In the genomic region with DNA sequence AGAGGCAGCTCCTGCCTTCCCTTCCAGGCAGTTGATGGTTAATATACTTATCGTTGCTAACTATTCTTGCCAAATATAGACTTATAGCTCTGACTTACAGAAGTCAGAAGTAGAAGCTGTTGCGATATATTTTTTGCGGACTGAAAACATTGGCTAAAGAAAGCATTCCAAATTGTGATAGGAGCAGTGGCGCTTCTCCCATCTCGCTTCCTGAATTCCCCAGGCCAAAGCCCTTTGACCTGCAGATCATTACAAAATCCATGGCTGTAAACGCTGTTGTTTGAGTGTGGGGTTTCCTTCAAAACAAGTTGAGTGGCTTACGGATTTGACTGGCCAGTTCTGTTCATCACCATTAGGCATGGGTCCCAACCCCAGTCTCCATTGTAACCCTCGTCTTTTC, we compare ENCODE assay signal across 22 mouse cellular contexts. TPM values are rescaled to one million over a fixed set of nuclear protein-coding genes. Genes with fewer than 3 reads are reported as not detected.
A peak's percentile ranks its signal among the peaks of the same experiment; 100 is the strongest.
DNase-seq lines count a peak whose midpoint lies in the region; ATAC-seq and TF ChIP-seq lines count a peak whose summit lies in the region.
"Had no signal": no experiment of that assay in that cellular context is flagged by ENCODE, and none has a peak within 500 bp of the region (broad histone marks: within the 10 kb centered on the region; RNA-seq: fewer than 3 reads in every experiment).

No protein-coding gene starts in this region.

- intact Hi-C loops in left cerebral cortex, adult 2 months (cut with DNase I) = no loop called here

- no peak for TF ChIP-seq EP300 in lung, postnatal 0 days (IDR thresholded peaks at IDR 0.05)

- peaks cover 23 to 51% of the 10 kb centered on the region in 2 experiments for H3K4me1 ChIP-seq in heart, embryonic 14.5 days (ENCODE audit: control insufficient read depth in 2 of 2, insufficient read depth in 2 of 2, low read length in 2 of 2)
- peaks cover 49% of the 10 kb centered on the region for H3K4me1 ChIP-seq in liver, adult 2 months (ENCODE audit: control insufficient read depth, insufficient read depth, low read length)
- H3K4me1 ChIP-seq in liver, embryonic 11.5 days (replicated peaks; ENCODE audit: control insufficient read depth, insufficient read depth, low read length) = peaks cover 4% of the 10 kb centered on the region; the same call in 1 of the 2 replicates
- H3K4me1 ChIP-seq in lung, postnatal 0 days (ENCODE audit: insufficient read depth, low read depth, low read length) = peaks cover 13% of the 10 kb centered on the region; the same call in 1 of the 2 replicates
- peaks cover 20% of the 10 kb centered on the region for H3K4me1 ChIP-seq in lung, adult 2 months (ENCODE audit: control insufficient read depth, insufficient read depth, low read length)
- H3K4me1 ChIP-seq: embryonic facial prominence, embryonic 15.5 days; midbrain, embryonic 12.5 days had no signal

- WGBS in heart, embryonic 14.5 days = 60% methylated on average over 8 of the region's 8 CpGs
- WGBS in liver, adult 2 months = 9% methylated on average over 8 of the region's 8 CpGs
- WGBS in liver, embryonic 11.5 days = 78% methylated on average over 8 of the region's 8 CpGs
- WGBS in lung, postnatal 0 days = 51% methylated on average over 8 of the region's 8 CpGs
- 73% methylated on average over 8 of the region's 8 CpGs for WGBS in lung, adult 2 months

- H3K9me3 ChIP-seq in heart, embryonic 14.5 days (ENCODE audit: control insufficient read depth, low read length) = no peaks in the 10 kb centered on the region
- no peaks in the 10 kb centered on the region for H3K9me3 ChIP-seq in liver, embryonic 11.5 days (ENCODE audit: control insufficient read depth, low read length)
- no peaks in the 10 kb centered on the region for H3K9me3 ChIP-seq in lung, postnatal 0 days (ENCODE audit: low read length)
- H3K9me3 ChIP-seq: embryonic facial prominence, embryonic 15.5 days; liver, embryonic 15.5 days; midbrain, embryonic 12.5 days; stomach, embryonic 15.5 days had no signal

- H3K36me3 ChIP-seq in heart, embryonic 14.5 days (ENCODE audit: control insufficient read depth, insufficient read depth, low read length) = no peaks in the 10 kb centered on the region
- no peaks in the 10 kb centered on the region for H3K36me3 ChIP-seq in liver, adult 2 months (ENCODE audit: control insufficient read depth, insufficient read depth, low read length)
- no peaks in the 10 kb centered on the region for H3K36me3 ChIP-seq in liver, embryonic 11.5 days (ENCODE audit: control insufficient read depth, insufficient read depth, low read length)
- H3K36me3 ChIP-seq in lung, postnatal 0 days (ENCODE audit: insufficient read depth, low read length) = no peaks in the 10 kb centered on the region
- H3K36me3 ChIP-seq: embryonic facial prominence, embryonic 15.5 days; liver, embryonic 15.5 days; midbrain, embryonic 12.5 days; stomach, embryonic 15.5 days had no signal

- H3K27ac ChIP-seq in heart, embryonic 14.5 days (replicated peaks in 1 of 2; ENCODE audit: control insufficient read depth in 1 of 2, insufficient read depth in 1 of 2, low read depth in 2 of 2, low read length in 2 of 2) = peak overlapping the region; percentile 43 to 68; a peak in 3 of 4 replicates
- H3K27ac ChIP-seq in liver, adult 2 months (replicated peaks; ENCODE audit: insufficient read depth, low read depth, low read length) = peak overlapping the region; percentile 73
- H3K27ac ChIP-seq in liver, embryonic 11.5 days (ENCODE audit: low read depth, low read length) = no peak overlapping the region
- H3K27ac ChIP-seq in lung, postnatal 0 days (ENCODE audit: low read length) = no peak overlapping the region
- no peak overlapping the region for H3K27ac ChIP-seq in left cerebral cortex, adult 2 months
- H3K27ac ChIP-seq: embryonic facial prominence, embryonic 15.5 days; hindbrain, embryonic 14.5 days; layer of hippocampus, adult 2 months; liver, embryonic 15.5 days; midbrain, embryonic 12.5 days; stomach, embryonic 15.5 days had no signal

- TF ChIP-seq CTCF in liver, adult 2 months (IDR thresholded peaks at IDR 0.05; ENCODE audit: low read depth, low read length) = no peak
- TF ChIP-seq CTCF in lung, postnatal 0 days (IDR thresholded peaks at IDR 0.05) = no peak
- TF ChIP-seq CTCF in lung, adult 2 months (IDR thresholded peaks at IDR 0.05; ENCODE audit: insufficient read depth, low read length) = no peak
- TF ChIP-seq CTCF in left cerebral cortex, adult 2 months (IDR thresholded peaks at IDR 0.05) = no peak

- H3K4me2 ChIP-seq in heart, embryonic 14.5 days (ENCODE audit: low read length) = no peak overlapping the region
- no peak overlapping the region for H3K4me2 ChIP-seq in liver, embryonic 11.5 days
- no peak overlapping the region for H3K4me2 ChIP-seq in lung, postnatal 0 days (replicated peaks; ENCODE audit: low read depth, low read length)
- H3K4me2 ChIP-seq: embryonic facial prominence, embryonic 15.5 days; hindbrain, embryonic 14.5 days; liver, embryonic 15.5 days; midbrain, embryonic 12.5 days; stomach, embryonic 15.5 days had no signal

- no peak for TF ChIP-seq POLR2A in liver, adult 2 months (IDR thresholded peaks at IDR 0.05; ENCODE audit: extremely low read depth, insufficient read depth, low read length)
- no peak for TF ChIP-seq POLR2A in lung, adult 2 months (IDR thresholded peaks at IDR 0.05; ENCODE audit: borderline replicate concordance, extremely low read depth, low read depth, low read length)

- no peak overlapping the region for H3K4me3 ChIP-seq in heart, embryonic 14.5 days (ENCODE audit: control insufficient read depth in 1 of 2, insufficient read depth in 1 of 2, low read depth in 1 of 2, low read length in 2 of 2)
- H3K4me3 ChIP-seq in liver, adult 2 months (ENCODE audit: insufficient read depth, low read depth, low read length) = no peak overlapping the region
- H3K4me3 ChIP-seq in liver, embryonic 11.5 days (ENCODE audit: low read depth, low read length) = no peak overlapping the region
- no peak overlapping the region for H3K4me3 ChIP-seq in lung, postnatal 0 days (ENCODE audit: low read depth, low read length)
- H3K4me3 ChIP-seq in lung, adult 2 months (replicated peaks; ENCODE audit: extremely low read depth, low read depth, low read length) = no peak overlapping the region
- H3K4me3 ChIP-seq in left cerebral cortex, adult 2 months = no peak overlapping the region
- H3K4me3 ChIP-seq: embryonic facial prominence, embryonic 15.5 days; layer of hippocampus, adult 2 months; liver, embryonic 15.5 days; midbrain, embryonic 12.5 days; stomach, embryonic 15.5 days had no signal

- H3K27me3 ChIP-seq in heart, embryonic 14.5 days (ENCODE audit: control insufficient read depth, insufficient read depth, low read length) = no peaks in the 10 kb centered on the region
- no peaks in the 10 kb centered on the region for H3K27me3 ChIP-seq in liver, adult 2 months (ENCODE audit: control insufficient read depth, insufficient read depth, low read length)
- H3K27me3 ChIP-seq in liver, embryonic 11.5 days (replicated peaks; ENCODE audit: control insufficient read depth, insufficient read depth, low read length) = no peaks in the 10 kb centered on the region
- no peaks in the 10 kb centered on the region for H3K27me3 ChIP-seq in lung, postnatal 0 days (replicated peaks; ENCODE audit: insufficient read depth, low read length)
- H3K27me3 ChIP-seq: embryonic facial prominence, embryonic 15.5 days; liver, embryonic 15.5 days; midbrain, embryonic 12.5 days; stomach, embryonic 15.5 days had no signal

- H3K9ac ChIP-seq in heart, embryonic 14.5 days (ENCODE audit: low read length) = no peak overlapping the region
- H3K9ac ChIP-seq in liver, adult 2 months (ENCODE audit: low read depth, low read length) = no peak overlapping the region
- no peak overlapping the region for H3K9ac ChIP-seq in liver, embryonic 11.5 days (ENCODE audit: low read depth, low read length)
- no peak overlapping the region for H3K9ac ChIP-seq in lung, postnatal 0 days (replicated peaks; ENCODE audit: low read depth)
- H3K9ac ChIP-seq: embryonic facial prominence, embryonic 15.5 days; hindbrain, embryonic 14.5 days; liver, embryonic 15.5 days; midbrain, embryonic 12.5 days; stomach, embryonic 15.5 days had no signal

- no peak for DNase-seq in heart, adult 9 months (ENCODE audit: low spot score in 2 of 2)
- peak; percentile 88 for DNase-seq in liver, adult 2 months (ENCODE audit: extremely low read depth, low read depth, low spot score)
- DNase-seq in liver, embryonic 11.5 days (ENCODE audit: low spot score) = no peak
- DNase-seq in lung, postnatal 0 days (ENCODE audit: low spot score) = peak; percentile 48
- DNase-seq in lung, adult 2 months = no peak
- no peak for DNase-seq in left cerebral cortex, adult 2 months (ENCODE audit: extremely low spot score in 1 of 2, low spot score in 2 of 2)
- DNase-seq: adrenal gland, postnatal 25 days; cerebellum, adult 9-10 months; heart, postnatal 4 days; kidney, adult 8-10 months; kidney, postnatal 25 days; thymus, adult 2 months had no signal

- no peak for ATAC-seq in heart, embryonic 14.5 days (ENCODE audit: insufficient number of reproducible peaks, insufficient read depth, low FRiP score, low read depth)
- ATAC-seq in liver, embryonic 11.5 days (replicated peaks; ENCODE audit: low FRiP score) = no peak
- ATAC-seq in lung, postnatal 0 days = no peak
- ATAC-seq: forebrain, embryonic 14.5 days; inflammation-experienced regulatory T-cells, adult 6 months had no signal

- H3K79me2 ChIP-seq in liver, adult 2 months (ENCODE audit: control insufficient read depth, insufficient read depth, low read length) = peaks cover 10% of the 10 kb centered on the region; the same call in 1 of the 2 replicates

RNA-seq across cellular contexts. Expression of a gene that starts 24.1 kb away (rescaled TPM):
- 2.0 and 2.4 TPM in 2 replicates for polyA plus RNA-seq in heart, embryonic 14.5 days (2014; fragmentation: Nextera tagmentation; extraction: Ambion mirVana)
- 0.27 and 0.28 TPM in 2 replicates for total RNA-seq in liver, adult 2 months (2014; rRNA removed)
- 0.83 and 0.99 TPM in 2 replicates for polyA plus RNA-seq in liver, adult 2 months (2012; rRNA removed)
- 0.70 and 0.95 TPM in 2 replicates for polyA plus RNA-seq in liver, embryonic 11.5 days (2014; fragmentation: Nextera tagmentation; extraction: Ambion mirVana)
- 2.2 and 2.3 TPM in 2 replicates for polyA plus RNA-seq in lung, postnatal 0 days (2015; fragmentation: Nextera tagmentation; extraction: Ambion mirVana)
- polyA plus RNA-seq in lung, adult 2 months (2012; rRNA removed) = 0.97 and 1.9 TPM in 2 replicates
- not detected for total RNA-seq in left cerebral cortex, adult 2 months (2021)
- total RNA-seq: granulocyte monocyte progenitor cell, adult 5-6 weeks; layer of hippocampus, adult 2 months had no signal

RNA-seq across cellular contexts. Expression of a gene that starts 45.1 kb away (rescaled TPM):
- polyA plus RNA-seq in heart, embryonic 14.5 days (2014; fragmentation: Nextera tagmentation; extraction: Ambion mirVana) = 9.7 and 10.5 TPM in 2 replicates
- 2.1 and 3.0 TPM in 2 replicates for total RNA-seq in liver, adult 2 months (2014; rRNA removed)
- polyA plus RNA-seq in liver, adult 2 months (2012; rRNA removed) = 4.5 and 6.5 TPM in 2 replicates
- polyA plus RNA-seq in liver, embryonic 11.5 days (2014; fragmentation: Nextera tagmentation; extraction: Ambion mirVana) = 5.4 and 6.1 TPM in 2 replicates
- 6.7 and 6.8 TPM in 2 replicates for polyA plus RNA-seq in lung, postnatal 0 days (2015; fragmentation: Nextera tagmentation; extraction: Ambion mirVana)
- 13.6 and 16.4 TPM in 2 replicates for polyA plus RNA-seq in lung, adult 2 months (2012; rRNA removed)
- 1 to 10 TPM; 6.1 to 6.8 TPM for total RNA-seq in left cerebral cortex, adult 2 months (2021)

Comparison
In these comparisons a context has a peak if more than half of its experiments do, and no peak if none do; other contexts are left out.
1. H3K27ac ChIP-seq: peak in heart, embryonic 14.5 days (2 of 2) and liver, adult 2 months (single experiment); none in liver, embryonic 11.5 days (single experiment), lung, postnatal 0 days (single experiment) and left cerebral cortex, adult 2 months (single experiment).
2. DNase-seq: peak in liver, adult 2 months (single experiment) and lung, postnatal 0 days (single experiment); none in heart, adult 9 months (0 of 2), liver, embryonic 11.5 days (single experiment), lung, adult 2 months (single experiment) and left cerebral cortex, adult 2 months (0 of 2).